Mouse (Mus musculus) 3134 (cell line): ENCODE measurements at regions not wholly inside any gene's neighbourhood (a gene's known extent, or its start where the extent isn't known, plus 50 kb on each side); places are given as distances from the start of the nearest gene placed in this dataset.

ENCODE experiments used
- DNase-seq: peaks from one replicate; pipeline ENCODE4 v3.0.0-alpha.2; 2011; ENCODE audit warnings: low spot score; ENCODE audit not compliant: insufficient read length; ENCODE audit errors: extremely low read depth

GRCm38 (mm10) chrX:57711914-57712313 is 208.4 kb upstream of the Gpr101 start:
- DNase-seq = no peak

- DNase-seq = no peak
Measured at GRCm38 (mm10) chrX:57709115-57709877, 205.7 kb upstream of the Gpr101 start.

- DNase-seq = no peak
Measured at GRCm38 (mm10) chrX:57708501-57708900, 204.9 kb upstream of the Gpr101 start.

GRCm38 (mm10) chrX:57707932-57708331 is 204.4 kb upstream of the Gpr101 start:
- DNase-seq = no peak

GRCm38 (mm10) chrX:57706683-57707308 is 203.2 kb upstream of the Gpr101 start:
- no peak for DNase-seq

- no peak for DNase-seq
Measured at GRCm38 (mm10) chrX:57692506-57692905, 188.9 kb upstream of the Gpr101 start.

GRCm38 (mm10) chrX:57676764-57677163 is 173.2 kb upstream of the Gpr101 start:
- DNase-seq = no peak

- DNase-seq = peak; percentile 11
Measured at GRCm38 (mm10) chrX:57674955-57675354, 171.4 kb upstream of the Gpr101 start.

GRCm38 (mm10) chrX:57659571-57659970 is 156.0 kb upstream of the Gpr101 start:
- no peak for DNase-seq

- no peak for DNase-seq
Measured at GRCm38 (mm10) chrX:57656035-57656434, 152.5 kb upstream of the Gpr101 start.

- DNase-seq = no peak
Measured at GRCm38 (mm10) chrX:57655483-57655882, 151.9 kb upstream of the Gpr101 start.
